Mouse (Mus musculus) liver, adult 2 months (tissue): ENCODE results near the gene Kif13a.

Experiments used
- CTCF ChIP-seq: fragments of 200-500 bp; IDR thresholded peaks from 2 replicates; pipeline ENCODE4 v1.5.1; 2011; ENCODE audit warnings: low read depth, low read length, control low read depth
- POLR2A ChIP-seq: fragments of 200-500 bp; IDR thresholded peaks from 2 replicates; pipeline ENCODE4 v1.6.1; 2011; ENCODE audit warnings: low read length, control low read depth; ENCODE audit not compliant: insufficient read depth; ENCODE audit errors: extremely low read depth

DNA sequence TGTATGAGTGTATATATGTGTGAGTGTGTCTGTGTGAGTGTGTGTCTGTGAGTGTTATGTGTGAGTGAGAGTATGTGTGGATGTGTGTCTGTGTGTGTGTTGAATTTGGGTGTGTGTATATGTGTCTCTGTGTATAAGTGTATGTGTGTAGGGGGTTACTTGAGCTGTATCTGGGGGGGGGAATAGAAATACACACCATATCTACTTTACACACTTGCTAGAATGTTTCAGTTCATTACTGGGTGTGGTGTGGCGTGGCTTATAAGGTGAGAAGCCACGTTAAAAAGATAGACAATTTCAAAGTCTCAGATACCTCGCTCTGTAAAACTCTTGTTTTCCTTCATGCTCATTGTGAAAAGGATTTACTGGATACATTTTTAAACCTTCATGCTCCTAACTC, 152.2 kb downstream of the Kif13a start:
- TF ChIP-seq CTCF: no peak
- TF ChIP-seq POLR2A: no peak
